Mouse (Mus musculus) heart, postnatal 14 days (tissue): ENCODE measurements around the gene Prss36. TPM values are rescaled to one million over a fixed set of nuclear protein-coding genes. Genes with fewer than 3 reads are reported as not detected.
"Not testable (repeated sequence)": the region's sequence is repeated elsewhere in the genome, so short reads cannot be mapped to it uniquely, and the experiment has no call there.

Source experiments
- DNase-seq, 2 experiments: peaks; one replicate each; pipeline ENCODE4 v3.0.0; 2021 to 2022
- intact Hi-C: fragments of 180-260 bp; cut with DNase I; formaldehyde crosslinking; loops from one replicate; pipeline ENCODE4 v1.15.1; 2025
- total RNA-seq, 2 experiments: library from RNA; stranded (reverse); gene quantifications; 2 replicates each; pipeline ENCODE4 v1.2.3; 2021

Prss36 gene
- total RNA-seq, 2 experiments from 2014 or later: 6.4 to 6.7 TPM

DNA sequence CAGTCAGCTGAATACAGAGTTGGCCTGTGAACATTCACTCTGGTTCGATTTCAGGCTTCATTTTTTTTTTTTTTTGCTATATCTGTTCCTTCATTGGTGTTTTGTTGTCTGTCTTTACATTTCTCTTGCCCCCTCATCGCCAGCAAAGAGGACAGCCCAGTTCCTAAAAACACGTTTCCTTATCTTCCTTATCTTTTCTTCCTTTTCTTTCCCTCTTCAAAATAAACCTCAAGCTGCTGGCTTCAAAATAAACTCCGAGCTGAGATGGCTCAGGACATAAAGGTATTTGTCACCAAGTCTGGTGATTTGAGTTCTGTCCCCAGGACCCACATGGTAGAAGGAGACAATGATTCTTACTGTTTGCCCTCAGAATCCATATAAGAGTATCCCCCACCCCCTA is 33.6 kb downstream of the Prss36 start:
- DNase-seq: no peak
- intact Hi-C loops: no loop called here

DNA sequence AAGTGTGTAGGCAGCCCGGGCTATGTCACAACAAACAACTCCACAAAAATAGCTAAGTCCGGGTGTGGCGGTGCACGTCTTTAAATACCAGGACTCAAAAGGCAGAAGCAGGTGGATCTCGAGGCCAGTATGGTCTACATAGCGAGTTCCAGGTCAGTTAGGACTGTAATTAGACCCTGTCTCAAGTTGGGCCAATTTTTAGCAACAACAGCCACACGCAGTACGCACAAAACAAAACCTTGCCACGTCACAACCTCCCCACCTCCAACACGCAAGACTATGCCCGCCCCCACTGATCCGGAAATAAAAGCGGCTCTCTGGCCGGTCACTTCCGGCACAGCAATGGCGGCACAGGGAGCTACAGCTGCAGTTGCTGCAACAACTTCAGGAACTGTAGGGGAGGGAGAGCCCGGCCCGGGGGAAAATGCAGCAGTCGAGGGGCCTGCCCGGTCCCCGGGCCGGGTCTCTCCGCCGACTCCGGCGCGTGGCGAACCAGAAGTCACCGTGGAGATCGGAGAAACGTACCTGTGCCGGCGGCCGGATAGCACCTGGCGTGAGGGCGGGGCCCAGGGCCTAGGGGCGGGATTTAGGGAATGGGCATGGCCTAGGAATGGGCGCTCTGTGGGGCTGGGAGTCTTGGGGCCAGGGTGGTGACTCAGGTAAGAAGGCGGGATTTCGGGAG is 34.2 kb downstream of the Prss36 start, which contains the start of gene Kat8:
Gene Kat8, plus strand, starts transcription at position 327 of the 682 bp plus-strand sequence.
- peak; percentile 81 to 88 for DNase-seq
- intact Hi-C loops: no loop called here

DNA sequence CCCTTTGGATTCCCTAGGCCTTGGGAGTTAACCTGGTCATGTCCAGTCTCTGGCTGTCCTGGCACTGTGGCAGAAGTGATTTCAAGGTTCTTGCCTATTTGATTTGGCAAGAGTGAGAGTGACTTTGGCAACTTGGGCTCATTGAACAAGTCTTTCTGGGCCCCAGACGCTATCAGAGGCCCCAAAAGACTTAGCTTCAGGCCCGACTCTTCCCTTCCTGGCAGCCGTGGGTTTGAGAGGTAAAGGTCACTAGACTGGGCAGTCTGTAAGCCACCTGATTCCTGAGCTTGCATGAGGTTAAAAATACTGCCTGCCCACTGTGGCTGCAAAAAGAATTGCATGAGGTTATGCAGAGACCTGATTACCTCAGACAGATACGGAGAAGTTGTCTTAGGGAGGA is 37.9 kb downstream of the Prss36 start:
- no peak for DNase-seq
- intact Hi-C loops: no loop called here

DNA sequence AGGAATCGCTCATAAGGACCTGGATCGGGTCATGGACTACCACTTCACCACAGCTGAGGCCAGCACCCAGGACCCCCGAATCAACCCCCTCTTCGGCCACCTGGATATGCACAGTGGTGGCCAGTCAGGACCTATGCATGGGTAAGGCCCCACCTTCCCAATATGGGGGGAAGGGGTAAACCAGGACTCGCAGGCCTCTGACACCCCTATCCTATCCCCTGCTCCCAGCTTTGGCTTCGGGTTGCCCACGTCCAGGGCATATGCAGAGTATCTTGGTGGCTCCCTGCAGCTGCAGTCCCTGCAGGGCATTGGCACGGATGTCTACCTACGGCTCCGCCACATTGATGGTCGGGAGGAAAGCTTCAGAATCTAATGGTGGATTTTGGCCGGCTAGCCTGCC is 38.6 kb downstream of the Prss36 start:
- intact Hi-C loops: no loop called here
- no peak for DNase-seq

DNA sequence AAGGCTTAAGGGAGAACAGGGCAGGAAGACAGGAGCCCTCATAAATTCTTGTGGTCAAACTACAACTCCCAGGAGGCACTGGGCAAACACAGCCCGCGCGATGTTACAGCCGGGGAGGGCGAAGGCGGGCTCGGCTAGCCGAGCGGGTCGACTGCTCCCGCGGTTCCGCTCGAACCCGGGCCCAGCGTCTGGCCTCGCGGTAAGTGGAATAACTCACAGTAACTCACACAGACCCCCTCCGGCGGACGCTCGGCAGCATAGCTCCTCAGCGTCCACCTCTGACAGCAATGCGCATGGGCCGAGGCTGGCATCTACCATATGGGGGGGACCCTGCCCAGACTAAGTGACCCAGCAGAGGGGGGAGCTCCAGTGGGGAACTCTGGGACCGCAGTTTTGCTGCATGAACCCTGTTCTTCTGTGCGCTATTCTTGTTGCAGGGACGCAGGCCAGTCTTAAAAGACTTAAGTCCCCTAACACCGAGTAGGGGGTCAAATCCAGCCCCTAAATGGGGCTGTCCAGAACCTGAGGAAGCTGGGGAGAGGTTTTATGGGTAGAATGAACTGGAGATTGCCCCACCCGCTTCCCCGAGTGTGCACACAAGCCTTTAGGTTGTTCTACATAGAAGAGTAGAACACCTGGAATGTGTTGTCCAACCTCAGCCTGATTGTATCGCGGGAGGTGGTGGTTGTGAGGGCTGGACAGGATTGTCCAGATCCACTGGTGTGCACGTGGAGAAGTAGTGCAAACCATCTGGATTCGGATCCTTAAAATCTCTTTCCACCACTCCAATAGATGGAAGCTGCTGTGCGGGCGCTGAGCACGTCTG is 42.3 kb downstream of the Prss36 start, which contains the start of gene Bckdk:
Gene Bckdk, plus strand, starts transcription at position 112 of the 826 bp plus-strand sequence.
- DNase-seq: peak; percentile 76 to 85
- intact Hi-C loops: no loop called here

DNA sequence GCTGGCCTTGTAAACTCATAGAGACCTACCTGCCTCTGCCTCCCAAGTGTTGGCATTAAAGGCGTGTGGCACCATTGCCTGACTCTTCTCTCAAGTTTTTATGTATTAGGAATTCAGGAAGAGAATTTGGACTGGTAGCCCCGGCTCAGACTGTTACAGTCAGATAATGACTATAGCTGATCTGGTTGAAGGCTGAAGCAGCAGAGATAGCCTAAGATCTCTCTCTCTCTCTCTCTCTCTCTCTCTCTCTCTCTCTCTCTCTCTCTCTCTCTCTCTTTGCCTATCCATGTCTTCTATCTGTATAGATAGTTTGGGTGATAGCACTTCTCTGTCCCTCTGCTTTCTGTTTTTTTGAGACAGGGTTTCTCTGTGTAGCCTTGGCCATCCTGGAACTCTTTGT is 44.8 kb downstream of the Prss36 start:
- DNase-seq: no peak
- intact Hi-C loops: no loop called here

DNA sequence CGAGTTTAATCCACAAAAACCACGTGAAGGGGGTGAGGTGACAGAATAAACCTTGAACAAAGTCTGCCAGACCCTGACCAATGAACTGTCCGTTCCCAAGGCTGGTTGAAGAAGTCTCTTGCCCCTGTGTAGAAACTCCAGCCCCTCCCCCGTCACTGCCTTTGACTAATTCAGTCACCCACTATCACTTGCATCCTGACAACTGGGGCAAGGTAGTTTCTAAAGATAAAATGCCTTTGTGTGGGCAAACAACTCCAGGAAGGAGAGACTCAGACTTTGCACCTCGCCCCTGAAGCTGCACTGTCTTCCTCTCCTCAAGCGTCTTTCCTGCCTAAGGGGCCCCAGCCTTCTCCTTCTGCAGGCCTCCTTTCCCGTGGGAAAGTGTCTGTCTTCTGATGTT is 46.5 kb downstream of the Prss36 start:
- DNase-seq: no peak
- intact Hi-C loops: no loop called here

DNA sequence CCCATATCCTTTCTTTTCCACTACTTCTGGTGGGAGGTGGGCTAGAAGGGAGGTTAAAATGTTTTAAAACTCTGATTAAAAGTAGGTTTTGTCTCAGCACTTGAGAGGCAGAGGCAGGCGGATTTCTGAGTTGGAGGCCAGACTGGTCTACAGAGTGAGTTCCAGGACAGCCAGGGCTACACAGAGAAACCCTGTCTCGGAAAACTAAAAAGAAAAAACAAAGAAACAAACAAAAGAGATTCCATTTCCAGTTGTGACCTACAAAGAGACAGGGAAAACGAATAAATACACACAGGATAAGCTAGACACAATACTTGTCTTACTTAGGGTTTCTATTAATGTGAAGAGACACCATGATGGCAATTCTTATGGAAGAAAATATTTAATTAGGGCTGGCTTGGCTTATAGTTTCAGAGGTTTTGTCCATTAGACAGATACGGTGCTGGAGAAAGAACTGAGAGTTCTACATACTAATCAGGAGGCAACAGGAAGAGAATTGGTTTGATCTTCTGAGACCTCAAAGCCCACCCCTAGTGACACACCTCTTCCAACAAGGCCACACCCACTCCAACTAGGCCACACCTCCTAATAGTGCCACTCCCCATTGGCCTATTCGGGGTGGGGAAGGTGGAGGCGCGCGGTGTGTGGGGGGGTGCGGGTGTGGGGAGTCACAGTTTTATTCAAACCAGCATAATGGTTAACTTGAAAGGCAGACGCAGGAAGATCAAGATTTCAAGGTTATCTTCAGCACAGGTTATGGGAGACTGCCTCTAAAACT is 48.2 kb downstream of the Prss36 start:
- no peak for DNase-seq
- intact Hi-C loops: no loop called here

DNA sequence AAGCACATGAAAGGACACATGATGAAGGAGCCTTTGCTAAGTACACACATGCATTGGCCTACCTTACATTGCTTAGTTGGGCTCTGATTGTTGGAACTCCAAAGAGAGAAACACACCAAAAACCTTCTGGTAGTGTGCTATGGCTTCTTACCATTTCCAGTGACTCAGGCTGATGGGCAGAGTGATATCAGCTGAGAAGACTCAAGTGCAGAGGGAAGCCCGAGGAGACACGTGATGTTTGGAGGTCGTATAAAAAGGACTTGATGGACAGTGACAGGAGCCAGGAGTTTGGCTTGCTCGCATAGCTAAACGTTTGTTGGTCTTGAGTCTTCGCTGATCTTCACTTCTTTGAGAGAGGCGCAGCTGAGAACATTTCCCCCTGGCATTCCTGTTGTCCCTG is 49.0 kb downstream of the Prss36 start:
- intact Hi-C loops: no loop called here
- DNase-seq: no peak

DNA sequence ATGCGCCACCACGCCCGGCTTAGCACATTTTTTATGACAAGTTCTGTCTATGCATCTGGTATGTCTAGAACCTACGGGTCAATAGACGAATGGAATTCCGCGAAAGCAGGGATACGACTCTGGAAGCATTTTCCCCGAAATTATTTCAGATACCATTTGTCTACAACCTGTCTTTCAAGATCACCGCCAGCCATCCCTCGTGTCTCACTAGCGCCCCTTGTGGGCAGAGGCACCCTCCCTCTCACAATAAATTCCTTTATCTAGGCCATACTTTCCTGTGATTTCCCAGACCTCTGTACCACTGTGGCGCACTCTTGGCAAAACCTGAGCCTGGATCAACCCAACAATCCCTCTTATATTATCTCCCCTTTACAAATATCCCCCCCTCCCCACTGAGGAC is 50.1 kb downstream of the Prss36 start:
- intact Hi-C loops: no loop called here
- peak; percentile 65 to 79 for DNase-seq

DNA sequence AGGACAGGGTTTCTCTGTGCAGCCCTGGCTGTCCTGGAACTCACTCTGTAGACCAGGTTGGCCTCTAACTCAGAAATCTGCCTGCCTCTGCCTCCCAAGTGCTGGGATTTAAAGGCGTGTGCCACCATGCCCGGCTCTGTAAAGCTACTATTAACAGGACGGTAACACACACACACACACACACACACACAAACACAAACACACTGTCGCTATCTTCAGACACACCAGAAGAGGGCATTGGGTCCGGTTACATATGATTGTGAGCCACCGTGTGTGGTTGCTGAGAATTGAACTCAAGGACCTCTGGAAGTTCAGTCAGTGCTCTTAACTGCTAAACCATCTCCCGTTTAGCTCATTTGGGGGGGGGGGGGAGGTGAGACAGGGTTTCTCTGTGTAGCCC is 50.6 kb downstream of the Prss36 start:
- intact Hi-C loops: loop anchor here (2.0 kb wide), 1 partner anchor 51 kb away; no protein-coding TSS in a partner anchor

DNA sequence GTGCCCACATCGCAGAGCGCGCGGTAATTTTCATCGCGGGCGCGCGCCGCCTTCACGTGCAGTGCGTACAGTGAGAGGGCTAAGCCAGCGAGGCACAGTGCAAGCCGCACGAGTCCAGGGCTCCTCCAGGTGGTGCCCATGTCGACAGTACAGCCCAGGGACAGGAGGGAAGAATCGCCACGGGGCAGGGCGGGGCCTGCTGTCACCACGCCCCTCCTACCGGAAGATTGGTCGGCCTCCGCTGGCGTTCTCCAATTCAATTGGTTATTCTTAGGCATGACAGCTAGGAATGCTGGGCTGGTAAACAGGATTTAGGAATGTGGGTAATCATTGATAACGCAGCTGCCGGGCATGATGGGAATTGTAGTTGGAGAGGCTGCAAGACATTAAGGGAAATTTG is 51.1 kb downstream of the Prss36 start, which contains the start of the genes Gm21974 and Vkorc1:
Gene Gm21974, minus strand, starts transcription at position 13 of the 400 bp plus-strand sequence.
Gene Vkorc1, minus strand, starts transcription at position 176 of the 400 bp plus-strand sequence.
- peak; percentile 94 for DNase-seq
- intact Hi-C loops: loop anchor here (2.0 kb wide), 1 partner anchor 51 kb away; no protein-coding TSS in a partner anchor

More for the DNA sequence above, 50.6 kb downstream of the Prss36 start:
- DNase-seq: not testable (repeated sequence)

DNA sequence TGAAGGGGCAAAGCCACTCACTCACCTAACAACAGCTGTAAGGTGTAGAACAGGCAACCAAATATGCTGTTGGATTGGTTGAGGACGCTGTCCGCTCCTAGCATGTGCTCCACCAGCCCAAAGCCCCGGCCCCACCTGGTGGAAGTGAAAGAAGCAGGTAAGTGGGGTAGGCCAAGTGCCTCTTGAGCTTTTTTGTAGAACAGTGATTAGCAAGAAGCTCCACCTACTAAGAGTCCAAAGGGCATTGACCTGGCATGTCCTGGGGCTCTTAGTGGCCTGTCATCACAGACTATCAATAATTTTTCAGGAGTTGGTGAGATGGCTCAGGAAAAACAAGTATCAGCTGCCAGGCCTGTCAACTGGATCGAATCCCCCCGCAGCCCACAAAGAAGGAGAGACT is 52.0 kb downstream of the Prss36 start:
- intact Hi-C loops: loop anchor here (2.0 kb wide), 1 partner anchor 50 kb away; no protein-coding TSS in a partner anchor
- no peak for DNase-seq

DNA sequence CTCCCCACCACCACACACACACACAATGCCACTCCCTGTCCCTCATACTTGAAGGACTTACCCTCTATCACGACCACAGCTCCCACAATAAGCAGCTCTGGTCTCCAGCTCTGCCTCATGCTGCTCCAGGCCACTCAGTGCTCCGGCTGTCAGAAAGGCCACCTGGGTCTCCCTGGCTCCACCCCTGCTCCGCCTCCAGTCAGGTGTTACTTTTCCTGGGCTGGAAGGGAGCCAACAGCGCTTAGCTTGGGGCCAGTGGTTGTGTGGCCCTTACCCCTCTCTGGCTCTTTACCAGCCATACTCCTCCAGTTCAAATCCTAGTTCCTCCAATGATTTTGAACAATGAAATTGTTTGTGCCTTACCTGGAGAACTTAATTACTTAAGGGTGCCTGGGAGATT is 55.7 kb downstream of the Prss36 start, which contains the start of gene Prss53:
Gene Prss53, minus strand, starts transcription at position 173 of the 400 bp plus-strand sequence.
- intact Hi-C loops: no loop called here
- no peak for DNase-seq

DNA sequence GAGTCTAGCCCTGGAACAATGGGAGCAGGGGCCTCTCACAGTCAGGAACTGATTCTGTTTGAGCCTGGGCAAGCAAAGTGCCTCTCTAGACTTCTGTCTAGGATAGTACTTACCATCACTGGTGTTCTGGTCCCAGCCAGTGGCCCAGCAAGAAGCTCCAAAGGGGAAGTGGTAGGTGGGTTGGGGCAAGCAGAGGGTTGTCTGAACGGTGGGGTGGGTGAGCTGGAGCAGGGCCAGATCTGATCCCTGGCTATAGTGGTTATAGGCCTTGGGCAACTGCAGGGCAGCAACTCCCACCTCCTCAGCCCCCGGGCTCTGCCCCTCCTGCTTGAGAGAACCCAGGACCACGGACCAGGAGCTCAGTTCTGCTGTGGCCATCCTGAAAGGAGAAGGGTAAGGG is 57.7 kb downstream of the Prss36 start:
- no peak for DNase-seq
- intact Hi-C loops: no loop called here

DNA sequence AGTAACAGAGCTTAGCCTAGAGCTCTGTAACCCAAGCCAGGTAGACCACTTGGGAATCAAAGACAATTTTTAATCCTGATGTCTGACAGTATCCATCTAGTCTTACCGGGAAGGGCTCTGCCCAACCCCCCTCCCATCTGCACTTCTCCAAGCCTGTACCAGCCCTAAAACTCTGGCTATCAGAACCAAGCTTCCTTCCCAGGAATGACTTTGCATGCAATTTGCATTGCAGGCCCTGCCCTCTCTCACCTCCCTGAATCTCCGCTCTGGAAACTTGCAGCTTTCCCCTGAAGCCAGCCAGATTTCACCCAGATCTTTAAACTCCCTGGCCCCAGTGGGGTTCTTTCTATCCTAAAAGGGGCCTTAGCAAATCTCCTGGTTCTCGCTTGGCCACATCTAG is 58.7 kb downstream of the Prss36 start:
- intact Hi-C loops: no loop called here

DNA sequence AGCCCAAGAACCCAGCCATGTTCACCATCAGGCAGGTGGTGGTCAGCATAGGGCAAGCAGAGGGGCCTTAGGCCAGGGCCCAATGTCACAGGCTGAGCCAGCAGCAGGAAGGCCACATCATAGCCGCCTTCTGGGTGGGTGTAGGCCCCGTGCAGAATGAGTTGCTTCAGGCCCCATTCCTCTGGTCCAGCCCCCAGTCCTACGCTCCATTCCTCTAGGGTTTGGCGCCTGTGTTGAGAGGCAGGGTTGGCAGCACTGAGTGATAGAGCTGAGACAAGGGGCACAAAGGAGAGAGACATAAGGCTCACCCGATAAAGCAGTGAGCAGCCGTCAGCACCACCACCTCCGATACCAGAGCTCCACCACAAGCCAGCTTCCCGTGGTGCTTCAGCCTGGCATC is 59.3 kb downstream of the Prss36 start:
- DNase-seq: no peak
- intact Hi-C loops: no loop called here

More for the DNA sequence above, 58.7 kb downstream of the Prss36 start:
- DNase-seq: no peak

DNA sequence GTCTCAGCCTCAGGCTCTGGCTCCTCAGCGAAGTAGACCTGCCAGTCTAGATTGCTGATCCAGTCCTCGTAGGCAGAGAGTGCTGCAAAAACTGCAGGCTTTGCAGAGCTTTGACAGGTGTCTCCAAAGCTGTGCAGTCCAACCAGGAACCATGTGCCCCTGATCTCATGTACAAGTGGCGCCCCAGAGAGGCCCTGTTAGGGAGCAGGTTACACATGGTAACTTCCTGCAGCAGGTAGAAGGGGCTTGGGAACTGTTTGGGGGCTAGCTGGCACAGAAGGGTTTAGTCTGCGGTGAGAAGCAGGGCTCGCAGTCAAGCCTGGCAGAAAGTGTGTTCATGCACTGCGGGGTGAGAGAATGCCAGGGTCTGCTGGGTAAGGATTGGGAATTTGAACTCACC is 60.0 kb downstream of the Prss36 start:
- no peak for DNase-seq
- intact Hi-C loops: no loop called here

DNA sequence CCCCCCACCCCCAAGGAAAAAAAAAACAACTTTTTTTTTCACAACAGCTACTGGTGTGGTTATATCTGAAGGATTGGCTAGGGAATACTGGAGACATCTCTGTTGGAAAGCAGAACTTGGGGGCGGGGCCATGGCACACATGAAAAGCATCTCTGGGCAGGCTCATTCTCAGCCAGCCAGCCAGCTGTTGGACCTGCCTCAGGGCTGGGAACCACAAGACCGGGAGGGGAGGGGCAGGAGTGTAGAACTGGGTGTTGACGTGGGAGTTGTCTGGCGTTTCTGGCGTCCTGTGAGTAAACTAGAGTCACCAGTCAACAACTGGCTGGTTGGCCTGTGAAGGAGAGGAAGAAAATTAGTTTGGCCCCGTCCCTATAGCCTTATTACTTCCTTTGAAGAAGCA is 60.6 kb downstream of the Prss36 start:
- intact Hi-C loops: no loop called here

More for the DNA sequence above, 60.6 kb downstream of the Prss36 start:
- DNase-seq: peak; percentile 79 to 80
